Mouse (Mus musculus) neural tube, embryonic 12.5 days (tissue): ENCODE measurements around the gene Palld. TPM values are rescaled to one million over a fixed set of nuclear protein-coding genes. Genes with fewer than 3 reads are reported as not detected.

ENCODE experiments used
- polyA plus RNA-seq: library from polyadenylated mRNA; unstranded; fragments of >200 nt; fragmentation: Nextera tagmentation; extraction: Ambion mirVana; gene quantifications from 2 replicates; pipeline ENCODE4 v1.2.1, GENCODE M21; 2016

The Palld gene
- polyA plus RNA-seq, 1 experiment from 2014 or later = 46.7 TPM

Other genes with a start within 250 kb of the Palld start
- 0.10 and 0.27 TPM in 2 replicates for gene Ddx60, start 25.4 kb upstream of the Palld start, polyA plus RNA-seq
- not detected in 2 replicates for gene Anxa10, start 220.5 kb upstream of the Palld start, polyA plus RNA-seq